9 mouse cellular contexts compared by ENCODE assay signal in the genomic region with DNA sequence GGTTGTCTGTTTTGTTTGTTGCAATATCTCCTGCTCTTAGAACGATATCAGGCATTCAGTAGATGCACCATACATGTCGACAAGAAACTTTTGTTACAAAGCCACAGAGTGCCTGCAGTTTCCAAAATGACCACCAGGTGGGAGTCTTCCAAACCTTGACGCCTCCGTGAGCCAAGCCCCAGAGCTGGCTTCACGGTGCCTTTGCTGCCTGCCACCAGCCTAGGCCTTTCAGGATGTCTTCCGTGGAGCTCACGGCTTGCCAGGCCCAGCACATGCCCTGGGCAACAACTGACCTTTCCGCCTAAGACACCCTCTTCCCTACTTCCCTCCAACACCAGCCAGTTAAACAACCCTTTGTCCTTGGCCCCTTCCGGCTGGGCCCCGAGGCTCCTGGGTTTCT. TPM values are rescaled to one million over a fixed set of nuclear protein-coding genes. Genes with fewer than 3 reads are reported as not detected.
DNase-seq lines count a peak whose midpoint lies in the region; ATAC-seq and TF ChIP-seq lines count a peak whose summit lies in the region.
"Had no signal": no experiment of that assay in that cellular context is flagged by ENCODE, and none has a peak within 500 bp of the region (broad histone marks: within the 10 kb centered on the region; RNA-seq: fewer than 3 reads in every experiment).

No protein-coding gene starts in this region.

- no peaks in the 10 kb centered on the region for H3K79me2 ChIP-seq in myocyte (ENCODE audit: control insufficient read depth, insufficient read depth)

- no peaks in the 10 kb centered on the region for H3K9me3 ChIP-seq in heart, embryonic 13.5 days
- H3K9me3 ChIP-seq in kidney, postnatal 0 days (replicated peaks; ENCODE audit: low read length), result no peaks in the 10 kb centered on the region
- 0 out of 2 replicates have a peak, but pooled peaks cover 3% of the 10 kb centered on the region for H3K9me3 ChIP-seq in liver, embryonic 11.5 days (ENCODE audit: control insufficient read depth, low read length)
- H3K9me3 ChIP-seq: embryonic facial prominence, embryonic 12.5 days had no signal

- no peak overlapping the region for H3K27ac ChIP-seq in heart, embryonic 13.5 days (replicated peaks)
- no peak overlapping the region for H3K27ac ChIP-seq in kidney, postnatal 0 days
- H3K27ac ChIP-seq in liver, embryonic 11.5 days (ENCODE audit: low read depth, low read length), result no peak overlapping the region
- H3K27ac ChIP-seq: embryonic facial prominence, embryonic 12.5 days had no signal

- H3K4me2 ChIP-seq in heart, embryonic 13.5 days, result no peak overlapping the region
- no peak overlapping the region for H3K4me2 ChIP-seq in kidney, postnatal 0 days (ENCODE audit: low read length)
- peak overlapping the region; percentile 14; the same call in 1 of the 2 replicates for H3K4me2 ChIP-seq in liver, embryonic 11.5 days
- peak overlapping the region; percentile 40 for H3K4me2 ChIP-seq in myocyte (ENCODE audit: low read depth)
- H3K4me2 ChIP-seq: embryonic facial prominence, embryonic 12.5 days had no signal

- H3K27me3 ChIP-seq in heart, embryonic 13.5 days (replicated peaks), result peaks cover 15% of the 10 kb centered on the region; the same call in 1 of the 2 replicates
- H3K27me3 ChIP-seq in kidney, postnatal 0 days (ENCODE audit: insufficient read depth, low read length), result no peaks in the 10 kb centered on the region
- no peaks in the 10 kb centered on the region for H3K27me3 ChIP-seq in liver, embryonic 11.5 days (replicated peaks; ENCODE audit: control insufficient read depth, insufficient read depth, low read length)
- H3K27me3 ChIP-seq in myocyte (ENCODE audit: control insufficient read depth, insufficient read depth, insufficient read length), result no peaks in the 10 kb centered on the region

- H3K9ac ChIP-seq in heart, embryonic 13.5 days, result 0 out of 2 replicates have a peak overlapping the region, but pooled peaks have one; percentile 30
- no peak overlapping the region for H3K9ac ChIP-seq in kidney, postnatal 0 days (ENCODE audit: low read depth, low read length)
- peak overlapping the region; percentile 53; the same call in 1 of the 2 replicates for H3K9ac ChIP-seq in liver, embryonic 11.5 days (ENCODE audit: low read depth, low read length)
- H3K9ac ChIP-seq: embryonic facial prominence, embryonic 12.5 days had no signal

- DNase-seq in CD4-positive helper T cell, adult 2 months (ENCODE audit: low read depth, low spot score), result peak; percentile 90
- peak; percentile 91 for DNase-seq in brain, embryonic 14.5 days (ENCODE audit: low read depth)
- peak; percentile 61 for DNase-seq in fibroblast of lung, adult 2 months (ENCODE audit: low read depth)
- DNase-seq in kidney, postnatal 0 days (ENCODE audit: low spot score), result peak; percentile 87
- DNase-seq in liver, embryonic 11.5 days (ENCODE audit: low spot score), result no peak
- DNase-seq in spleen, postnatal 36 days (ENCODE audit: low spot score in 2 of 2), result peak; percentile 75 to 82

- TF ChIP-seq POLR2A in brain, embryonic 14.5 days (IDR thresholded peaks at IDR 0.05; ENCODE audit: borderline replicate concordance, extremely low read depth, insufficient read depth, insufficient read length, poor library complexity, severe bottlenecking), result no peak
- TF ChIP-seq POLR2A in myocyte (IDR thresholded peaks at IDR 0.05; ENCODE audit: insufficient read length, low read depth), result peak; percentile 54

- no peak for ATAC-seq in heart, embryonic 13.5 days (ENCODE audit: extremely low read depth, insufficient number of reproducible peaks, low FRiP score, low TSS enrichment)
- ATAC-seq in kidney, postnatal 0 days (replicated peaks; ENCODE audit: low FRiP score, low read depth), result peak; percentile 47; the same call in 1 of the 2 replicates
- ATAC-seq in liver, embryonic 11.5 days (replicated peaks; ENCODE audit: low FRiP score), result peak; percentile 65

- peak; percentile 91 for TF ChIP-seq CTCF in brain, embryonic 14.5 days (IDR thresholded peaks at IDR 0.05; ENCODE audit: borderline replicate concordance, extremely low read depth, insufficient read depth, insufficient read length)
- TF ChIP-seq CTCF in kidney, postnatal 0 days (IDR thresholded peaks at IDR 0.05; ENCODE audit: low read depth), result peak; percentile 91

- no peak overlapping the region for H3ac ChIP-seq in myocyte (ENCODE audit: control insufficient read depth, insufficient read length)

- H3K36me3 ChIP-seq in heart, embryonic 13.5 days, result no peaks in the 10 kb centered on the region
- H3K36me3 ChIP-seq in kidney, postnatal 0 days (ENCODE audit: insufficient read depth, low read length), result no peaks in the 10 kb centered on the region
- H3K36me3 ChIP-seq in liver, embryonic 11.5 days (ENCODE audit: control insufficient read depth, insufficient read depth, low read length), result no peaks in the 10 kb centered on the region
- H3K36me3 ChIP-seq in myocyte (ENCODE audit: control insufficient read depth, insufficient read depth), result no peaks in the 10 kb centered on the region
- H3K36me3 ChIP-seq: embryonic facial prominence, embryonic 12.5 days had no signal

- no peak overlapping the region for H3K4me3 ChIP-seq in heart, embryonic 13.5 days
- no peak overlapping the region for H3K4me3 ChIP-seq in kidney, postnatal 0 days (replicated peaks; ENCODE audit: low read depth, low read length)
- no peak overlapping the region for H3K4me3 ChIP-seq in liver, embryonic 11.5 days (ENCODE audit: low read depth, low read length)
- H3K4me3 ChIP-seq in myocyte, result peak overlapping the region; percentile 5
- H3K4me3 ChIP-seq: embryonic facial prominence, embryonic 12.5 days had no signal

- H3K4me1 ChIP-seq in heart, embryonic 13.5 days, result peaks cover 6% of the 10 kb centered on the region; the same call in 1 of the 2 replicates
- H3K4me1 ChIP-seq in kidney, postnatal 0 days (replicated peaks; ENCODE audit: insufficient read depth, low read length), result no peaks in the 10 kb centered on the region
- peaks cover 3% of the 10 kb centered on the region for H3K4me1 ChIP-seq in liver, embryonic 11.5 days (replicated peaks; ENCODE audit: control insufficient read depth, insufficient read depth, low read length)

- 22% methylated on average over 10 of the region's 10 CpGs for WGBS in heart, embryonic 13.5 days
- WGBS in kidney, postnatal 0 days, result 18% methylated on average over 10 of the region's 10 CpGs
- 22% methylated on average over 10 of the region's 10 CpGs for WGBS in liver, embryonic 11.5 days

TF ChIP-seq in myocyte, 11 proteins besides CTCF, POLR2A, EP300 and RAD21:
- TF ChIP-seq POLR2AphosphoS2 (IDR thresholded peaks at IDR 0.05; ENCODE audit: insufficient read length, low read depth) (peak; percentile 18), MAX (IDR thresholded peaks at IDR 0.05; ENCODE audit: low read depth) (no peak)
TF ChIP-seq in myocyte: peak in this region for 1.

RNA-seq across cellular contexts. Expression of a gene that starts 5.2 kb away (rescaled TPM):
- polyA plus RNA-seq in brain, embryonic 14.5 days (2012; rRNA removed), result 0.76 and 1.4 TPM in 2 replicates
- 2.9 and 5.3 TPM in 2 replicates for polyA plus RNA-seq in heart, embryonic 13.5 days (2015; fragmentation: Nextera tagmentation; extraction: Ambion mirVana)
- 8.0 and 9.6 TPM in 2 replicates for polyA plus RNA-seq in kidney, postnatal 0 days (2015; fragmentation: Nextera tagmentation; extraction: Ambion mirVana)
- 119 and 123 TPM in 2 replicates for polyA plus RNA-seq in liver, embryonic 11.5 days (2014; fragmentation: Nextera tagmentation; extraction: Ambion mirVana)
- polyA plus RNA-seq in myocyte (2012; fragmentation: generic; extraction: Trizol), result 37.4 TPM

RNA-seq across cellular contexts. Expression of a gene that starts 15.8 kb away (rescaled TPM):
- 0.07 and 0.11 TPM in 2 replicates for polyA plus RNA-seq in brain, embryonic 14.5 days (2012; rRNA removed)
- not detected in 2 replicates for polyA plus RNA-seq in heart, embryonic 13.5 days (2015; fragmentation: Nextera tagmentation; extraction: Ambion mirVana)
- polyA plus RNA-seq in kidney, postnatal 0 days (2015; fragmentation: Nextera tagmentation; extraction: Ambion mirVana), result not detected in 2 replicates
- polyA plus RNA-seq in liver, embryonic 11.5 days (2014; fragmentation: Nextera tagmentation; extraction: Ambion mirVana), result not detected in 2 replicates
- polyA plus RNA-seq in myocyte (2012; fragmentation: generic; extraction: Trizol), result not detected
- polyA plus RNA-seq: embryonic facial prominence, embryonic 12.5 days had no signal

RNA-seq across cellular contexts. Expression of a gene that starts 31.1 kb away (rescaled TPM):
- 0.19 and 0.23 TPM in 2 replicates for polyA plus RNA-seq in brain, embryonic 14.5 days (2012; rRNA removed)
- polyA plus RNA-seq in heart, embryonic 13.5 days (2015; fragmentation: Nextera tagmentation; extraction: Ambion mirVana), result not detected in 2 replicates
- polyA plus RNA-seq in kidney, postnatal 0 days (2015; fragmentation: Nextera tagmentation; extraction: Ambion mirVana), result 0.27 and 0.45 TPM in 2 replicates
- polyA plus RNA-seq in liver, embryonic 11.5 days (2014; fragmentation: Nextera tagmentation; extraction: Ambion mirVana), result 0.22 TPM in 1 of 2 replicates, not detected in the other
- polyA plus RNA-seq in myocyte (2012; fragmentation: generic; extraction: Trizol), result 0.05 TPM

RNA-seq across cellular contexts. Expression of a gene that starts 34.6 kb away (rescaled TPM):
- polyA plus RNA-seq in brain, embryonic 14.5 days (2012; rRNA removed), result 66.2 and 69.6 TPM in 2 replicates
- polyA plus RNA-seq in heart, embryonic 13.5 days (2015; fragmentation: Nextera tagmentation; extraction: Ambion mirVana), result 18.1 and 19.3 TPM in 2 replicates
- 20.6 and 20.8 TPM in 2 replicates for polyA plus RNA-seq in kidney, postnatal 0 days (2015; fragmentation: Nextera tagmentation; extraction: Ambion mirVana)
- polyA plus RNA-seq in liver, embryonic 11.5 days (2014; fragmentation: Nextera tagmentation; extraction: Ambion mirVana), result 30.2 and 34.8 TPM in 2 replicates
- 17.4 TPM for polyA plus RNA-seq in myocyte (2012; fragmentation: generic; extraction: Trizol)

RNA-seq across cellular contexts. Expression of a gene that starts 48.4 kb away (rescaled TPM):
- polyA plus RNA-seq in brain, embryonic 14.5 days (2012; rRNA removed), result 19.3 and 26.9 TPM in 2 replicates
- 4.5 and 4.6 TPM in 2 replicates for polyA plus RNA-seq in heart, embryonic 13.5 days (2015; fragmentation: Nextera tagmentation; extraction: Ambion mirVana)
- polyA plus RNA-seq in kidney, postnatal 0 days (2015; fragmentation: Nextera tagmentation; extraction: Ambion mirVana), result 9.8 and 10.0 TPM in 2 replicates
- 5.6 and 5.8 TPM in 2 replicates for polyA plus RNA-seq in liver, embryonic 11.5 days (2014; fragmentation: Nextera tagmentation; extraction: Ambion mirVana)
- polyA plus RNA-seq in myocyte (2012; fragmentation: generic; extraction: Trizol), result 2.1 TPM

Comparison
In these comparisons a context has a peak if more than half of its experiments do, and no peak if none do; other contexts are left out.
1. H3K4me2 ChIP-seq: peak in liver, embryonic 11.5 days (single experiment) and myocyte (single experiment); none in heart, embryonic 13.5 days (single experiment) and kidney, postnatal 0 days (single experiment).